Mouse (Mus musculus) liver, embryonic 12.5 days (tissue): ENCODE data around the gene Arl8a. TPM values are rescaled to one million over a fixed set of nuclear protein-coding genes. Genes with fewer than 3 reads are reported as not detected.

ENCODE experiments used
- ATAC-seq: fragments of 200-750 bp; cut with Nextera tagmentation; 2 replicates; pipeline ENCODE4 v1.8.0; 2017; ENCODE audit warnings: moderate number of reproducible peaks, mild to moderate bottlenecking, moderate library complexity
- H3K27ac ChIP-seq: fragments of 300-500 bp; sonication (generic); 2 replicates; pipeline ENCODE4 v1.5.1; 2016; ENCODE audit warnings: mild to moderate bottlenecking
- H3K27me3 ChIP-seq: fragments of 300-500 bp; sonication (generic); replicated peaks from 2 replicates; pipeline ENCODE4 v1.6.1; 2016; ENCODE audit warnings: mild to moderate bottlenecking, moderate library complexity
- H3K36me3 ChIP-seq: fragments of 300-500 bp; sonication (generic); 2 replicates; pipeline ENCODE4 v1.6.1; 2016; ENCODE audit warnings: mild to moderate bottlenecking, moderate library complexity
- H3K4me1 ChIP-seq: fragments of 300-500 bp; sonication (generic); 2 replicates; pipeline ENCODE4 v1.6.1; 2016
- H3K4me2 ChIP-seq: fragments of 300-500 bp; sonication (generic); 2 replicates; pipeline ENCODE4 v1.6.1; 2016; ENCODE audit warnings: mild to moderate bottlenecking, moderate library complexity
- H3K4me3 ChIP-seq: fragments of 300-500 bp; sonication (generic); 2 replicates; pipeline ENCODE4 v1.5.1; 2016; ENCODE audit warnings: mild to moderate bottlenecking, moderate library complexity
- H3K9ac ChIP-seq: fragments of 300-500 bp; sonication (generic); 2 replicates; pipeline ENCODE4 v1.6.1; 2016; ENCODE audit warnings: mild to moderate bottlenecking, moderate library complexity
- H3K9me3 ChIP-seq: fragments of 300-500 bp; sonication (generic); replicated peaks from 2 replicates; pipeline ENCODE4 v1.6.1; 2016; ENCODE audit warnings: mild to moderate bottlenecking, moderate library complexity
- WGBS: fragments of 180-500 bp; shearing (Covaris S2); methylation state at CpG from one replicate; pipeline ENCODE4 v1.1.7; 2016; ENCODE audit not compliant: insufficient replicate concordance; 5-methylcytosine and 5-hydroxymethylcytosine counted together
- polyA plus RNA-seq: library from polyadenylated mRNA; unstranded; fragments of >200 nt; fragmentation: Nextera tagmentation; extraction: Ambion mirVana; gene quantifications from 2 replicates; pipeline ENCODE4 v1.2.1, GENCODE M21; 2016

Arl8a gene
- polyA plus RNA-seq, 1 experiment from 2014 or later, result 15.8 TPM

- Histone ChIP-seq H3K27me3 (peaks cover 27% of the 10 kb centered on the region), H3K27ac (no peak overlapping the region), H3K4me3 (no peak overlapping the region), H3K4me1 (peaks cover 42% of the 10 kb centered on the region), H3K4me2 (no peak overlapping the region), H3K36me3 (no peaks in the 10 kb centered on the region), H3K9ac (no peak overlapping the region), H3K9me3 (no peaks in the 10 kb centered on the region)
- no peak for ATAC-seq
- WGBS, result 73% methylated on average over 4 of the region's 4 CpGs
Measured at GRCm38 (mm10) chr1:135126443-135127027, 20.1 kb upstream of the Arl8a start.

GRCm38 (mm10) chr1:135128011-135128441 is 18.6 kb upstream of the Arl8a start:
- Histone ChIP-seq H3K27ac (no peak overlapping the region), H3K36me3 (no peaks in the 10 kb centered on the region), H3K4me3 (no peak overlapping the region), H3K9me3 (no peaks in the 10 kb centered on the region), H3K9ac (no peak overlapping the region), H3K27me3 (peaks cover 27% of the 10 kb centered on the region), H3K4me1 (peaks cover 57% of the 10 kb centered on the region), H3K4me2 (no peak overlapping the region)
- WGBS, result 46% methylated on average over 6 of the region's 6 CpGs
- ATAC-seq, result no peak

GRCm38 (mm10) chr1:135128986-135129385 is 17.6 kb upstream of the Arl8a start:
- no peaks in the 10 kb centered on the region for H3K9me3 ChIP-seq
- H3K27me3 ChIP-seq, result peaks cover 27% of the 10 kb centered on the region
- no peak overlapping the region for H3K4me2 ChIP-seq
- 14% methylated on average over 9 of the region's 9 CpGs for WGBS
- no peaks in the 10 kb centered on the region for H3K36me3 ChIP-seq
- H3K4me1 ChIP-seq, result peaks cover 67% of the 10 kb centered on the region
- ATAC-seq, result no peak
- H3K27ac ChIP-seq, result no peak overlapping the region
- no peak overlapping the region for H3K4me3 ChIP-seq
- no peak overlapping the region for H3K9ac ChIP-seq

- H3K9me3 ChIP-seq, result no peaks in the 10 kb centered on the region
- H3K27me3 ChIP-seq, result peaks cover 27% of the 10 kb centered on the region
- H3K4me3 ChIP-seq, result no peak overlapping the region
- 73% methylated on average over 9 of the region's 9 CpGs for WGBS
- H3K4me1 ChIP-seq, result peaks cover 70% of the 10 kb centered on the region
- no peak overlapping the region for H3K9ac ChIP-seq
- H3K27ac ChIP-seq, result no peak overlapping the region
- H3K4me2 ChIP-seq, result no peak overlapping the region
- no peak for ATAC-seq
- H3K36me3 ChIP-seq, result no peaks in the 10 kb centered on the region
Measured at GRCm38 (mm10) chr1:135129543-135130183, 17.0 kb upstream of the Arl8a start.

- 0 out of 2 replicates have a peak overlapping the region, but pooled peaks have one; percentile 8 for H3K4me3 ChIP-seq
- no peaks in the 10 kb centered on the region for H3K36me3 ChIP-seq
- H3K9ac ChIP-seq, result no peak overlapping the region
- H3K9me3 ChIP-seq, result no peaks in the 10 kb centered on the region
- H3K4me1 ChIP-seq, result peaks cover 71% of the 10 kb centered on the region
- H3K27ac ChIP-seq, result no peak overlapping the region
- 23% methylated on average over 2 of the region's 2 CpGs for WGBS
- H3K27me3 ChIP-seq, result peaks cover 27% of the 10 kb centered on the region
- H3K4me2 ChIP-seq, result peak overlapping the region; percentile 66
- no peak for ATAC-seq
Measured at GRCm38 (mm10) chr1:135130376-135131018, 16.1 kb upstream of the Arl8a start.

GRCm38 (mm10) chr1:135131034-135131433 is 15.6 kb upstream of the Arl8a start:
- H3K27ac ChIP-seq, result peak overlapping the region; percentile 72
- H3K4me3 ChIP-seq, result 0 out of 2 replicates have a peak overlapping the region, but pooled peaks have one; percentile 8
- H3K27me3 ChIP-seq, result peaks cover 27% of the 10 kb centered on the region
- ATAC-seq, result peak; percentile 42; the same call in 1 of the 2 replicates
- no peaks in the 10 kb centered on the region for H3K36me3 ChIP-seq
- 9% methylated on average over 6 of the region's 6 CpGs for WGBS
- peaks cover 71% of the 10 kb centered on the region for H3K4me1 ChIP-seq
- H3K4me2 ChIP-seq, result peak overlapping the region; percentile 66
- H3K9ac ChIP-seq, result peak overlapping the region; percentile 58; the same call in 1 of the 2 replicates
- H3K9me3 ChIP-seq, result no peaks in the 10 kb centered on the region

- Histone ChIP-seq H3K9ac (peak overlapping the region; percentile 58; the same call in 1 of the 2 replicates), H3K4me1 (peaks cover 71% of the 10 kb centered on the region), H3K27me3 (peaks cover 27% of the 10 kb centered on the region), H3K4me2 (peak overlapping the region; percentile 66), H3K9me3 (no peaks in the 10 kb centered on the region), H3K27ac (peak overlapping the region; percentile 72), H3K4me3 (0 out of 2 replicates have a peak overlapping the region, but pooled peaks have one; percentile 8), H3K36me3 (0 out of 2 replicates have a peak, but pooled peaks cover under 1% of the 10 kb centered on the region)
- ATAC-seq, result no peak
- WGBS, result 15% methylated on average over 8 of the region's 8 CpGs
Measured at GRCm38 (mm10) chr1:135131560-135131959, 15.1 kb upstream of the Arl8a start.

- WGBS, result 3% methylated on average over 10 of the region's 10 CpGs
- Histone ChIP-seq H3K27ac (peak within 1 kb of the TSS; percentile 72), H3K27me3 (peaks cover 23% of the 10 kb centered on the region), H3K4me3 (peak within 1 kb of the TSS; percentile 38), H3K4me1 (peaks cover 78% of the 10 kb centered on the region), H3K36me3 (peaks cover 9% of the 10 kb centered on the region), H3K9ac (peak within 1 kb of the TSS; percentile 58), H3K9me3 (no peaks in the 10 kb centered on the region), H3K4me2 (peak within 1 kb of the TSS; percentile 66)
- ATAC-seq, result peak; percentile 77
Measured at GRCm38 (mm10) chr1:135132473-135132872, 14.2 kb upstream of the Arl8a start, which contains the start of gene Ptpn7. TSS of gene Ptpn7 (plus strand) at chr1:135132700.

- Histone ChIP-seq H3K4me2 (peak overlapping the region; percentile 66), H3K36me3 (peaks cover 12% of the 10 kb centered on the region), H3K4me3 (peak overlapping the region; percentile 38), H3K27ac (peak overlapping the region; percentile 72), H3K9ac (peak overlapping the region; percentile 58), H3K9me3 (no peaks in the 10 kb centered on the region), H3K4me1 (peaks cover 79% of the 10 kb centered on the region), H3K27me3 (peaks cover 19% of the 10 kb centered on the region)
- peak; percentile 53 for ATAC-seq
- 8% methylated on average over 9 of the region's 9 CpGs for WGBS
Measured at GRCm38 (mm10) chr1:135132893-135133369, 13.7 kb upstream of the Arl8a start.

GRCm38 (mm10) chr1:135133678-135134435 is 12.8 kb upstream of the Arl8a start:
- 22% methylated on average over 10 of the region's 10 CpGs for WGBS
- peaks cover 71% of the 10 kb centered on the region for H3K4me1 ChIP-seq
- 0 out of 2 replicates have a peak, but pooled peaks have one; percentile 22 for ATAC-seq
- peak overlapping the region; percentile 66 for H3K4me2 ChIP-seq
- H3K9ac ChIP-seq, result peak overlapping the region; percentile 58
- no peaks in the 10 kb centered on the region for H3K9me3 ChIP-seq
- peaks cover 11% of the 10 kb centered on the region for H3K27me3 ChIP-seq
- peaks cover 12% of the 10 kb centered on the region for H3K36me3 ChIP-seq
- H3K27ac ChIP-seq, result peak overlapping the region; percentile 72
- H3K4me3 ChIP-seq, result peak overlapping the region; percentile 38

GRCm38 (mm10) chr1:135135111-135135787 is 11.4 kb upstream of the Arl8a start:
- WGBS, result 65% methylated on average over 8 of the region's 8 CpGs
- Histone ChIP-seq H3K4me3 (no peak overlapping the region), H3K9ac (no peak overlapping the region), H3K27me3 (no peaks in the 10 kb centered on the region), H3K9me3 (no peaks in the 10 kb centered on the region), H3K27ac (no peak overlapping the region; the same call in 1 of the 2 replicates), H3K36me3 (peaks cover 23% of the 10 kb centered on the region), H3K4me2 (peak overlapping the region; percentile 66), H3K4me1 (peaks cover 58% of the 10 kb centered on the region)
- ATAC-seq, result no peak
